Mouse (Mus musculus): ENCODE results near the gene Ankrd24. TPM values are rescaled to one million over a fixed set of nuclear protein-coding genes. Genes with fewer than 3 reads are reported as not detected.

Ankrd24 gene
- polyA plus RNA-seq, 1 experiment from 2014 or later, result 15.0 TPM

DNA sequence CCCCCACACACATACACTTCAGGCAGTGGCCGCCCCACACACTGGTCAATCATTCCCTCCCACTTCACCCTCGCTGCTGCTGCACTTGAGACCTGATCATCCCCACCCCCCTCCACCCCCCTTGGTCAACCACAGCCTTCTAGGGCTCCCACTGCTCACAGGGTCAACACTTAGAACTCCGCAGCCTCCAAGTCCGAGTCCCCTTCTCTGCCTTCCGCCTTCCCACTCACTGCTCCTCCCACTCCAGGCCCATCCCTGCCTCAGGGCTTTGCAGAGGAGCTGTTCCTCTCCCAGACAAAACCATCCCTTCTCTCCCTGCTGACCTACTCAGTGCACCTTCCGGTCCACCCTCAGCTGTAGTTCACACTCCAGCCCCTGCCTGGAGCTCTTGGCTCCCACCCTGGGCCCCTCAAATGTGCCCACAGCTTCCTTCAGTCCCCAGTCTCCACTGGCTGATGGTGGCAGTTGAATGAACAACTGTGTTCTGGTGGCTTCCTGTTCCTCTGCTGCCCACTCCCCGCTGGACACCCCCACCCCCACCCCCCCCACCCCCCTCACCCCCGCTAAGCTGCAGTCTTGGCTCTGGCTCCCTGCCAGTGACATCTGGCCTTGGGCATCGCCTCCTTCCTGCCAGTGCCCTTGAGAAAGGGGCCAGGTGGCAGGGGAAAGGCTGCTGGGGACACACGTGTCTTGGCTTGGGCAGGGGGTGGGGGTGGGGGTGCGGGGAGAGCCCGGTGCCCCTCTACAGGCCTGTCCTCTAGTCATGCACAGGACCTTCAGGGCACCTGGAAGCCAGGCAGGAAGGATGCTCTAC lies 31.0 kb upstream of the Ankrd24 start:
- no peaks in the 10 kb centered on the region for H3K9me3 ChIP-seq (replicated peaks)
- peaks cover 59% of the 10 kb centered on the region for H3K4me1 ChIP-seq
- peak overlapping the region; percentile 46 for H3K4me2 ChIP-seq (replicated peaks)
- peak overlapping the region; percentile 69 for H3K27ac ChIP-seq (replicated peaks)
- H3K36me3 ChIP-seq, result no peaks in the 10 kb centered on the region
- no peak overlapping the region for H3K9ac ChIP-seq
- H3K27me3 ChIP-seq, result no peaks in the 10 kb centered on the region; the same call in 1 of the 2 replicates
- under 1% methylated on average over 10 of the region's 12 CpGs for WGBS
- peak overlapping the region; percentile 26 for H3K4me3 ChIP-seq (replicated peaks)
- ATAC-seq (ENCODE audit: insufficient number of reproducible peaks, low FRiP score, low TSS enrichment, low read depth), result peak; percentile 22

DNA sequence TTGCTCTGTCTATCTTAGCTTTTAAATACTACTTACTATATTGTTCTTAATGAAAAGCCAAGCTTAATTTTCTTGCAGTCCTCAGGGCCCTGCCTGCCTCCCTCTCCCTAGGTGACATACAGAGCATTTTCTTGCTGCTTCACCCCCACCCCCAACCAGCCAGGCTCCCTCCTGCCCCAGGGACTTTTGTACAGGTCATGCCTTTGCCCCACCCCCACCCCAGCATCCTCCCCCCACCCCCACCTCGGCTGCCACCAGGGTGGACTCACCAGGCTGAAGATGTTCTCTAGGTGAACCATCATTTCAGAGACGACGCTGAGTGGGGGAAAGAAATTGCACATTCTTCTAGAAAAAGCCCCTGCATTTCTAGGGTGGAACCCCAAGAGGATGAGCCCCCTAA lies 30.0 kb upstream of the Ankrd24 start:
- no peak overlapping the region for H3K4me2 ChIP-seq (replicated peaks)
- H3K27ac ChIP-seq (replicated peaks), result peak overlapping the region; percentile 60; the same call in 1 of the 2 replicates
- H3K36me3 ChIP-seq, result no peaks in the 10 kb centered on the region
- WGBS, result 31% methylated on average over 3 of the region's 3 CpGs
- H3K9me3 ChIP-seq (replicated peaks), result no peaks in the 10 kb centered on the region
- H3K9ac ChIP-seq, result no peak overlapping the region
- H3K4me3 ChIP-seq (replicated peaks), result no peak overlapping the region
- no peak for ATAC-seq (ENCODE audit: insufficient number of reproducible peaks, low FRiP score, low TSS enrichment, low read depth)
- peaks cover 66% of the 10 kb centered on the region for H3K4me1 ChIP-seq
- no peaks in the 10 kb centered on the region; the same call in 1 of the 2 replicates for H3K27me3 ChIP-seq

DNA sequence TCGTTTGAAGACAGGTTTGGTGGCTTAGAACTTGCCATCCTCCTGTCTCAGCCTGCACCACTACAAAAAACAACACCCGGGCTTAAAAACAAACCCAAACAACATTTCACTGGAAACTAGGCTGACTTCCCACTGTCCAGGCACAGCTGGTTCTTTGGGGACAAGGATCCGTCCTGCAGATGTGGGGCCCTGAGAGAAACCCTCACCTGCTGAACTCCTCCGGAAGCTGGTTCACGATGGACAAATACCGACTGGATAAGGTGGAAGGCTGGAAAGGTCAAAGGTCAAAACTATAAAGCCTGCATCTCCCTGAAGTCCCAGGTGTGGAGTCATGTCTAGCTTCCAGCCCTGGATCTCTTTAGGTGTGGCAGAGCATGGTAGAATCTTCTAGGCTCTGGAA lies 29.5 kb upstream of the Ankrd24 start:
- 38% methylated on average over 6 of the region's 6 CpGs for WGBS
- Histone ChIP-seq H3K36me3 (no peaks in the 10 kb centered on the region), H3K4me2 (replicated peaks) (no peak overlapping the region), H3K9ac (no peak overlapping the region), H3K27ac (replicated peaks) (no peak overlapping the region), H3K27me3 (no peaks in the 10 kb centered on the region; the same call in 1 of the 2 replicates), H3K4me3 (replicated peaks) (no peak overlapping the region), H3K4me1 (peaks cover 66% of the 10 kb centered on the region), H3K9me3 (replicated peaks) (no peaks in the 10 kb centered on the region)
- ATAC-seq (ENCODE audit: insufficient number of reproducible peaks, low FRiP score, low TSS enrichment, low read depth), result no peak

DNA sequence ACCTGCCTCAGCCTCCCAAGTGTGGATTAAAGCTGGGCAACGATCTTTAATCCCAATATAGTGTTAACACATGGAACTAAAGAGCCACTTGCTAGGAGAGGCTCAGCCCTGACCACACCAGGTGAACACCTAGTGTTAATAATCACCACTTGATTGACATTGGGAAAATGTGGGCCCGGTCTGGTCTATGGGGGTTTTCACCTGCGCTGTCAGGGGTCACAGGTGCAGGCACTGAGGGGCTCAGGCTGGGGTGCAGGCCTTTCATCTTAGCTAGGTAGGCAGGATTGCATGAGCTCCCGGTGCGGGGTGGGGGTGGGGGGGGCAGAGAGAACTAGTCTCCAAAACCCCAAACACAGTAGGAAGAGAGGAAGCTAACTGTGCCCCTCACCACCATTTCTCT lies 28.7 kb upstream of the Ankrd24 start:
- no peak overlapping the region for H3K27ac ChIP-seq (replicated peaks)

DNA sequence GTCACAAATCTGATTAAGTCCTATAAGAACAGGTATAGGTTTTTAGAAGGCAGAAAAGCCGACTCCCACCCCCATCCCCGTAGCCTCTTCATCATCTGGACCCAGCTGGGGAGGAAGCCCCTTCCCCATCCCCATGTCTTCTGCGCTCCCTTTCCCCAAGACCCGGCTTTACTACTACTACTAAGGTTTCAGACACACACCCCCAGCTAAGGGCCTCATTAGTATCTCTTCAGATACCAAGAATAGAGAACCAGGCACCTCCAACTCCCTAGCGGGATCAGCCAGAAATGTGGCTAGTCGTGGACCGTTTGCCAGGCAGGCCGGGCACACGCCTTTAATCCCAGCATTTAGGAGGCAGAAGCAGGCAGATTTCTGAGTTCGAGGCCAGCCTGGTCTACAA lies 28.2 kb upstream of the Ankrd24 start:
- peak overlapping the region; percentile 89 for H3K27ac ChIP-seq (replicated peaks)
- peak overlapping the region; percentile 61; the same call in 1 of the 2 replicates for H3K4me2 ChIP-seq (replicated peaks)
- WGBS, result 45% methylated on average over 10 of the region's 10 CpGs
- H3K9me3 ChIP-seq (replicated peaks), result no peaks in the 10 kb centered on the region
- no peak for ATAC-seq (ENCODE audit: insufficient number of reproducible peaks, low FRiP score, low TSS enrichment, low read depth)
- no peak overlapping the region for H3K4me3 ChIP-seq (replicated peaks)
- no peaks in the 10 kb centered on the region for H3K27me3 ChIP-seq
- no peaks in the 10 kb centered on the region for H3K36me3 ChIP-seq
- H3K4me1 ChIP-seq, result peaks cover 74% of the 10 kb centered on the region
- no peak overlapping the region for H3K9ac ChIP-seq

More for the DNA sequence above, 28.7 kb upstream of the Ankrd24 start:
- 64% methylated on average over 5 of the region's 5 CpGs for WGBS
- Histone ChIP-seq H3K27me3 (no peaks in the 10 kb centered on the region), H3K4me2 (replicated peaks) (no peak overlapping the region), H3K9ac (no peak overlapping the region), H3K36me3 (no peaks in the 10 kb centered on the region), H3K9me3 (replicated peaks) (no peaks in the 10 kb centered on the region), H3K4me3 (replicated peaks) (no peak overlapping the region), H3K4me1 (peaks cover 72% of the 10 kb centered on the region)
- ATAC-seq (ENCODE audit: insufficient number of reproducible peaks, low FRiP score, low TSS enrichment, low read depth), result no peak

DNA sequence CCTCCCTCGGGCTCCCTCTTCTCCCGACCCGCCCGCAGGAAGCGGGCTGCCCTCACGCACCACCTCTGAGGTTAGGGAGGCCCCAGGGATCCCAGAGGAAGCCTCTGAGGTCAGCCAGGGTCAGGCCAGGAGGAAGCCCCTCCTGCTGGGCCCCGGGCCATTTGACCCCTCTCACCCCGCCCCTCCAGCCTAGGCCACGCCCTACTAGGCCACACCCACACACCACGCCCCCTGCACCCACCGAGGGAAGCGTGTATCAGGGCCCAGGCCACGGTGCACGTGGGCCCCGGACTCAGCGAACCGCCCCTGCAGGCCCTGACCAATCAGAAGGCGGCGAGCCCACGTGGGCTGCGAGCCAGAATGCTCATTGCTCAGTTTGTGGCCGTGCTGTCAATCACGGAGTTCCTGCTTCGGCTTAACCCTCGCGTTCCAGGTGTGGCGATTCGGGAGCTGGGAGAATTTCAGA lies 27.6 kb upstream of the Ankrd24 start, which contains the start of gene Tle6:
Tle6 (minus strand) TSS at position 336 of the 466 bp plus-strand sequence.
- WGBS, result under 1% methylated on average over 28 of the region's 28 CpGs
- Histone ChIP-seq H3K4me1 (peaks cover 72% of the 10 kb centered on the region), H3K27ac (replicated peaks) (peak within 1 kb of the TSS; percentile 89), H3K9ac (no peak within 1 kb of the TSS), H3K4me2 (replicated peaks) (peak within 1 kb of the TSS; percentile 61), H3K36me3 (no peaks in the 10 kb centered on the region), H3K4me3 (replicated peaks) (peak within 1 kb of the TSS; percentile 37), H3K27me3 (no peaks in the 10 kb centered on the region), H3K9me3 (replicated peaks) (no peaks in the 10 kb centered on the region)
- peak; percentile 88 for ATAC-seq (ENCODE audit: insufficient number of reproducible peaks, low FRiP score, low TSS enrichment, low read depth)

DNA sequence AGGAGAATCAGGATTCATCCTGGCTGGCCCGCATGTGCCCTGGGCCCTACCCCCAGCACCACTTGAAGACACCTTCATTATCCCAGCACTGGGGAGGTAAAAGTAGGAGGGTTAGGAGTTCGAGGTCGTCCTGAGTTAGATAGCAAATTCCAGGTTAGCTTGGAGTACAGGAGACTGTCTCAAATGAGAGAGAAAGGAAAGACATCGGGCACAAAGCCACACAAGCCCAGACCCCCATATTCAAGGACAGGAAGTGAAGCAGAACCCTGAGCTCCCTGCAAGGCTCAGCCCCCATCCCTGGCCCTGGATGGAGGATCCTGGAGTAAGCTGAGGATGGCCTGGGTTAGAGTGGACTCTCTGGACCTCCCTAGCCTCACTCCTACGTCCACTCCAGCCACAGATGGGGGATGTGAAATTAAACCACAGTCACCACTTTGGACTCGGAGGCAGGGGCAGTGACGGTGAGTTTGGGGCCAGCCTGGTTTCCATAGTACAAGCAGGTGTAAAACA lies 26.9 kb upstream of the Ankrd24 start:
- H3K4me1 ChIP-seq, result peaks cover 67% of the 10 kb centered on the region
- H3K9ac ChIP-seq, result no peak overlapping the region
- WGBS, result 28% methylated on average over 7 of the region's 7 CpGs
- no peaks in the 10 kb centered on the region for H3K36me3 ChIP-seq
- ATAC-seq (ENCODE audit: insufficient number of reproducible peaks, low FRiP score, low TSS enrichment, low read depth), result no peak
- H3K9me3 ChIP-seq (replicated peaks), result no peaks in the 10 kb centered on the region
- peak overlapping the region; percentile 37 for H3K4me3 ChIP-seq (replicated peaks)
- peak overlapping the region; percentile 61 for H3K4me2 ChIP-seq (replicated peaks)
- H3K27ac ChIP-seq (replicated peaks), result peak overlapping the region; percentile 89
- H3K27me3 ChIP-seq, result no peaks in the 10 kb centered on the region

DNA sequence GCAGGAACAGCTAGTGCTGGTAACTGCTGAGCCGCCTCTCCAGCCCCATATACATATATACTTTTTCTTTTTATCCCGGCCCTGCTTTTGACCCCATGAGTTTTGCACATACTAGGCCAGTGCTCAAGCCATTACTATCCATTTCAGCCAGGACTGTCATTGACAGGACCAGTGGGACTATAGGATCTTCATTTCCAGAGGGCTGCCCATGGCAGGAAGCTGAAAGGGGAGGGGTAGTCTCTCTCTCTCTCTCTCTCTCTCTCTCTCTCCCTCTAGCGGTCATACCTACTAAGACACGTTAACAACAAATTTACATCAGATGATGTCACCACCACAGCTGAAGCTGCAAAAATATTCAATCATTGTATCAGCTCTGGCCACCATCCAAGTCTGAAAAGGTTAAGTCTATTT lies 25.6 kb upstream of the Ankrd24 start:
- H3K4me3 ChIP-seq (replicated peaks), result no peak overlapping the region
- no peak overlapping the region for H3K27ac ChIP-seq (replicated peaks)
- no peaks in the 10 kb centered on the region for H3K36me3 ChIP-seq
- no peak for ATAC-seq (ENCODE audit: insufficient number of reproducible peaks, low FRiP score, low TSS enrichment, low read depth)
- H3K9me3 ChIP-seq (replicated peaks), result no peaks in the 10 kb centered on the region
- no peak overlapping the region for H3K4me2 ChIP-seq (replicated peaks)
- H3K27me3 ChIP-seq, result no peaks in the 10 kb centered on the region
- 16% methylated on average over 4 of the region's 4 CpGs for WGBS
- no peak overlapping the region for H3K9ac ChIP-seq
- peaks cover 59% of the 10 kb centered on the region for H3K4me1 ChIP-seq

DNA sequence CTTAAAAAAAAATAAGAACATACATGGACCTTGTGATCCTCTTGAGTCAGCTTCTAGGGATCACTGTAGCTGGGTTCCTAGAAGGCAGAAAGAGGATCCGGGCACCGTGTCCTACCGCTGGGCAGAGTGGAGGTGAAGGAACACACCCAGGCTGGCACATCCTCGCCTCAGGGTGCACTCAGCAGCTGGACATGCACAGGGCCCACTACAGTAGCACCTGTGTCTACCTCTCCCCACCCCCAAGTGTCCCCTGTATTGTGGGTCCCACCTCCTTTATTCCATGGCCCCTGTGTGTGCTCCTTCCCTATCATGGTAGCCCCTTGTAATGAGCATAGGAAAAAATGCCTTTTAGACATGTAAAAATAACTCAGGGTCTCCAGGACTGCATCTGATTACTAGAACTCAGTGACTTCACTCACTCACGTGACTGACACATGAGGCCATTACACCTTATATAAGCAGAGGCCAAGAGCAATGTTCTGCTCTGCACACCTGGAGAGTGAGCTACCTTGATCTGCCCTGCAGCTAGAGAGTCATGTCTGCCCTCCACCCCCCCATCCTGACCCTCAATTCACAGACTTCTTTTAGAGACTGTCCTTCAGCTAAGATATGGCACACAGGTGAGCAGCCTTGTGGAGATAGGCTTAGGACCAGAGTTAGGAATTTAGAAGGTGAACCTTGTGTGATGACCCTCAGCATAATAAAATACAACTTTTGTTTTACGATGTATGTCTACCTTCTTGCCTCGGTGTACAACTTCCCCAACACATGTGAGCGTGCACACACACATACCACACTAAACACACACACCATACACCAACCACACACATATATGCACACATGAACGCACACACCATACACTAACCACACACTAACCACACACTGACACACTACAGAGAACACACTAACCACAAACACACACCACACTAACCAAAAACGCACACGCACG lies 24.0 kb upstream of the Ankrd24 start:
- H3K9me3 ChIP-seq (replicated peaks), result no peaks in the 10 kb centered on the region
- H3K36me3 ChIP-seq, result peaks cover 7% of the 10 kb centered on the region; the same call in 1 of the 2 replicates
- 71% methylated on average over 12 of the region's 12 CpGs for WGBS
- peaks cover 51% of the 10 kb centered on the region for H3K4me1 ChIP-seq
- peak overlapping the region; percentile 60; the same call in 1 of the 2 replicates for H3K4me3 ChIP-seq (replicated peaks)
- H3K4me2 ChIP-seq (replicated peaks), result peak overlapping the region; percentile 60
- H3K9ac ChIP-seq, result no peak overlapping the region
- no peaks in the 10 kb centered on the region for H3K27me3 ChIP-seq
- H3K27ac ChIP-seq (replicated peaks), result 0 out of 2 replicates have a peak overlapping the region, but pooled peaks have one; percentile 24
- ATAC-seq (ENCODE audit: insufficient number of reproducible peaks, low FRiP score, low TSS enrichment, low read depth), result no peak

DNA sequence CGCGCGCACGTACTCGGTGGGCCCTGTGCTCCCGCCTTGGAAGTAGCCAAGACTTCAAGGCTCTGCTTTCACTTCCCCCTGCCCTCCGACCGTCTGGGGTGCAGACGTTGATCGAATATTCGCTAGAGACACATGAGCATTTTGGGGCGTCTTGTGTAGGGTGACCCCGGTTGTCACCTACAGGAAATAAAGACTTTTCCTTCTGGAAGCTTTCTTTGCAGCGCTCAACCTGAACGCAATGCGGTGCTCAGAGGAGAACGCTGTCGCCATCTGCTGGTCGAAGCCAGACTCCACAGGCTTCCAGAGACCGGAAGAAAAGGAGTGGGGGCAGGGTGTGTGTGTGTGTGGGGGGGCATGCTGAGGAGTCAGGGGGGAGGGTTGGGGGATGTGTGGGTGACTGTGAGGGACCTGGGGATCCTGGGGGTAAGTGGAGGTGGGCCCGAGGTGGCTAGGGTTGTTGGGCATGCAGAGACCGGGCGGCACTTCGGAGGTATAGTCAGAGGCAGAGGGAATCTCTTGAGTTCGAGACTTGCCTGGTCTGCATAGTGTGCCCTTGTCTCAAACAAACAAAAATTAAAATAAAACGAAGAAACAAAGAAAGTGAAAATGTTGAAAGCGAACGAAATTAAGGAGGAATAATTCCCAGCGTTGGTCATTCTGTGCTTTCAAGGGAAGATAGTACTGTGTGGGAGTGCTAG lies 23.2 kb upstream of the Ankrd24 start:
- Histone ChIP-seq H3K4me1 (peaks cover 49% of the 10 kb centered on the region), H3K9ac (0 out of 2 replicates have a peak overlapping the region, but pooled peaks have one; percentile 7), H3K4me3 (replicated peaks) (peak overlapping the region; percentile 60), H3K27ac (replicated peaks) (peak overlapping the region; percentile 93), H3K9me3 (replicated peaks) (0 out of 2 replicates have a peak, but pooled peaks cover under 1% of the 10 kb centered on the region), H3K27me3 (no peaks in the 10 kb centered on the region), H3K4me2 (replicated peaks) (peak overlapping the region; percentile 60), H3K36me3 (peaks cover 7% of the 10 kb centered on the region; the same call in 1 of the 2 replicates)
- peak; percentile 59; the same call in 1 of the 2 replicates for ATAC-seq (ENCODE audit: insufficient number of reproducible peaks, low FRiP score, low TSS enrichment, low read depth)
- 15% methylated on average over 29 of the region's 29 CpGs for WGBS

Data from embryonic facial prominence, embryonic 15.5 days (tissue).